Mouse (Mus musculus): ENCODE results near the gene Mmp2.
A peak's percentile ranks its signal among the peaks of the same experiment; 100 is the strongest.

The Mmp2 gene

DNA sequence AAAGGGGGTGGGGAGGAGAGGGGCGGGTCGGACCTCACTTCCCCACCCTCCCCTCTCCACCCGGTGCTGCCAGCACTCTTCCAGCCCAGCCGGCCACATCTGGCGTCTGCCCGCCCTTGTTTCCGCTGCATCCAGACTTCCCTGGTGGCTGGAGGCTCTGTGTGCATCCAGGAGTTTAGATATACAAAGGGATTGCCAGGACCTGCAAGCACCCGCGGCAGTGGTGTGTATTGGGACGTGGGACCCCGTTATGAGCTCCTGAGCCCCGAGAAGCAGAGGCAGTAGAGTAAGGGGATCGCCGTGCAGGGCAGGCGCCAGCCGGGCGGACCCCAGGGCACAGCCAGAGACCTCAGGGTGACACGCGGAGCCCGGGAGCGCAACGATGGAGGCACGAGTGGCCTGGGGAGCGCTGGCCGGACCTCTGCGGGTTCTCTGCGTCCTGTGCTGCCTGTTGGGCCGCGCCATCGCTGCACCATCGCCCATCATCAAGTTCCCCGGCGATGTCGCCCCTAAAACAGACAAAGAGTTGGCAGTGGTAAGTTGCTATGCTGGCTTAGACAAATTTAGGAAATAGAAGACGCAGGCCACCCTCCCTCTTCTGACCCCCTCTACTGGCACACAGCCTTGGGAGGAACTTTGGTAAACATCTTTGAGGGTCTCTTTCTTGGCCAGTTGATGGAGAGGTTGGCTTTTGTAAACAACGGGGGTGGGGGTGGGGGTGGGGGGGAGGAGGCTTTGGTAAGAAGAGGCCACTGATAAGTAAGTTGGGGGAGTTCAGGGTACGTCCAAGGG, at the start of gene Mmp2:
TSS of gene Mmp2 (plus strand) at position 49 of the 792 bp plus-strand sequence.
- no peak for DNase-seq

GRCm38 (mm10) chr8:92780976-92781375, 46.1 kb upstream of the Mmp2 start:
- no peak for DNase-seq

DNA sequence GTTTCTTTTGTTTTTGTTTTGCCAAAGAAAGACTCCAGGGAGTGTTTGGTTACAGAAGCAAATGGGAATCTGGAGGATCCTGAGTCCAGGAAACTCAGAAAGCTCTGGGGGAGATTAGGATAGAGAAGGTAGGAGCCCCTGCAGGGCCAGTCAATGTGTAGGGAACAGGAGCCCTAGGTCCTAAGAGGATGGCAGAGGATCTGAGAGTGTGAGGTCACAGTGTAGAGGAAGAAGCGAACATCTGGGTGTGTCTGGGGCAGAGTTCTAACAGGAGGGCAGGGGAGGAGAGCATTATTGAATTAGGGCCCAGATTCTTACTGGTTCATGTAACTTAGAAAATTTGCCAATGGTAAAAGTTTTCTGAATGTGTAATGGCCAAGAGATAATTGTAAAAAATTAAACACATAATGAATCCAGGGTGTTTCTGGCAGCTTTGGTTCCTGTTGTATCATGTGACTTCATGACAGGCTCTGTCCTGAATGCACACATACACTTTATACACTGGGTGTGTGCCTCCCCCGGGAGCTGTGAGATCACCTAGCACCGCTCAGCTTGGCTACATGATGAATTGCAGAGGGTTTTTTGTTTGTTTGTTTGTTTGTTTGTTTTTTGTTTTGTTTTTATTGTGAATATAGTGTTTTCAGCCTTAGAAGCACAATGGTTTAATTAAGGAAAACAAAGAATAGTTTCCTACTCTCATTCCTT, 43.0 kb upstream of the Mmp2 start:
- no peak for DNase-seq

DNA sequence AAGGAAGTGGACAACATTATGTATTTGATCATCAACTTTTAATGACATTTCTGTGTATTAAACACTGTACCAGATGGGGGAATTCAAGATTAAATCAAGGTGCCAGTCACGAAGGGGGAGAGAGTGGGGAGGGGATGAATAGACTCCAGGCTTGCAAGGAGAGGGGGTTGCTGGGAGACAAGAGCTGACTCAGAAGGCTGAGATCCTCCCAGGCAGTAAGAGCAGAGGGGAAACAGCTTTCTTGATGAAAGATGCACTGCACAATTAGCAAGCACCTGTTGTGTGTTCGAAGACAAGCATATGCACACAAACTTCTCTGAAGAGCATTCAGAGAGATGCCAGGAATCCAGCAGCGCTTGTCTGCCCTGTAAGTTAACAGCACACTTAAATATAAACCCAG, 36.3 kb upstream of the Mmp2 start:
- DNase-seq = no peak

- peak; percentile 3 for DNase-seq
These were observed 35.1 kb upstream of the Mmp2 start for GRCm38 (mm10) chr8:92791999-92792398.

DNA sequence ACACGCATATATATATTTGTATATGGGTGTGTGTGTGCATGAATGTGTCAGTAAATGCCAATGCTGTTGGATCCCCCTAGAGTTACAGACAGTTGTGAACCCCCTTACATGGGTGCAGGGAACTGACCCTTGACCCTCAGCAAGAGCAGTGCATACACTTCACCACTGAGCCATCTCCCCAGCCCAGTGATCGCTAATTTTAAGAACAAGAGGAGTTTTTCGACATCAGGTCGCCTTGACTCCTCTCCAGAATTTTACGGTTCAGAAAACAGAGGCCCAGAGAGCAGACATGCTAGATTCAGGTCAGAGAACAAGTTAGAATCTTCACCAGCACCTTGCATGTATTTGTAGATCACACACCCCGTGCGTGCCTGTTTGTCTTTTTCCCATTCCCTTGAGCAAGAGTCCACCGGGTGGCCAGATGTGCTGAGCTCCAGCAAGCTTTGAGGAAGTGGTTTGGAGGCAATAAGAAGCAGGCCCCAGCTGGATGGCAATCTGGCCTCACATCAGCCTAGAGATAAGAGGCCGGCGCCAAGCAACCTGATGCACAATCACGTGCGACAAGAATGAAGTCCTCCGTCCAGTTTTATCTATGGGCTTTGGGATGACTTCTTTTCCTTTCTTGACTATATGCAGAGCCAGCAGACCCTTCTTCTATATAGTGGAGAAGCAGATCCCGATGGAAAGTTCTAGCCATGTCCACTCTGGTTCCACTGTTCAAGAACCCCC, 33.1 kb upstream of the Mmp2 start:
- peak; percentile 3 for DNase-seq

- no peak for DNase-seq
These were observed 29.6 kb upstream of the Mmp2 start for GRCm38 (mm10) chr8:92797527-92797931.

DNA sequence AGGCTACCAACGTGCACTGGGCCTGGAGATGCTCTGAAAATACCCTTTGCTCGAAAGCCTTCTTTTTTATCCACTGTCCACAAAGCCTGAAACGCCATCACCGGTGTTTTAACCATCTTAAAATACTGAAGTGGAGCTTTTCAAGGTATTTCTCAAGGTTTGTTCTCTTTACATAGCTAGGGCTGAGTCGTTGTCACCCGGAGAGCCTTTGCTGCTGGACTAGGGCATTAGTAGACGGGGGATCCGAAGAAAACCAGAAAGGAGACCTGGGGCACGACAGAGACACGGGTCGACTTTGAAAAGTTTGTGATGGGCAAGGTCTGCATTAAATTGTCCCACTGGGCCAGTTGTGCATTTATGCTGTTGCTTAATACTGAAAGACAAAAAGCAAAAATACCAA, 27.7 kb upstream of the Mmp2 start:
- no peak for DNase-seq

DNA sequence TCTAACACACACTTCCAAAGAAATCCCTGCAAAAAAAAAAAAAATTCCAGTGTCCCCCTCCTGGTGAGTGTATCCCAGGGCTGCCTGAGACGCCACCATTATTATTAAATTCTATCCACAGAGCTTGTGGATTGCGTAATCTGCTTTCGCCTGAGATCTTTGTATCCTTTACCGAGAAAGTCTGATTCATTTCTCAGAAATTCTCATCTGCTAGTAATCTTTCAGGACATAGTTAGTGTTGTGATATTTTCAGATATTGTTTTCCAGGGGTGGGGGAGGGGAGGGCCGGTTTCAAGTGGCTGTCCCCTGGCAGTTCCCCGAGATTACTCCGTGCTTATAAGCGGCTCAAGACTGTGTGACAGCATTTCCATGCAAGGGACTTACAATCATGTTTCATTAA, 25.9 kb upstream of the Mmp2 start:
- no peak for DNase-seq

DNA sequence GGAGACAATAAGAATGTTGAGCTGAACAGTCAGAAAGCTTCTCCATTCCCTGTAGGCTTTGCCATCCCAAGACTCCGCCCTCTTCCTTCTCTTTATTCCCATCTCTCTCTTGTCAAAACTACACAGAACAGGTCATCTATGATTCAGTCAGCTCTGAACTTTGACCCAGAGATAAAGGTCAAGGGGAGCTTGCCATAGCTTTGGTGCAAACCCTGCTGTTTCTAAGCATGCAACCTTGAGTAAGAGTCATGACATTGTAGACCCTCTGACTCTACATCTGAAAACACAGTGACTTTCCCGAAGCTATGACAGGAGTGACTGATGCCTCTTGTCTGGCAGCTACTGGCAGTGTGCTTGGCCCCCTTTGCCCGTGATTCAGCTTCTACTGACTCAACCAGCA, 24.5 kb upstream of the Mmp2 start:
- no peak for DNase-seq

GRCm38 (mm10) chr8:92812773-92813172, 14.3 kb upstream of the Mmp2 start:
- DNase-seq = no peak

DNA sequence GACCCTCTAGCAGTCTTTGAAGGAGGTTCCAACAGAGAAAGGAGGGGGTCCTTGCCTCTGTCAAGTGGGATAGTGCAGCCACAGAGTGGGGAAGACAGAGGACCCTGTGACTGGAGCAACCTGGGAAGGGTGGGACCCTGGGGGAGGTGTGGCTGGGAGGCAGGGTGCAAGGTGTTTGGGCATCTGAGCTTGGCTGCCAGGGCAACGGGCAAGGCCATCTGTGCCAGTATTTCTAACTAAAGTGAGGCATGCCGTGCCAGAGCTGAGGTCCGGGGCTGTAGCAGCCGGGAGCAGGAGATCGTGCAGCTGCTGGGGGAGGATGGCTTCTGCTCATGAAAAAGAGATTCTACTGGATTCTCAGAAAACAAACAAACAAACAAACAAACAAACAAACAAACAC, 11.4 kb upstream of the Mmp2 start:
- DNase-seq = no peak

DNA sequence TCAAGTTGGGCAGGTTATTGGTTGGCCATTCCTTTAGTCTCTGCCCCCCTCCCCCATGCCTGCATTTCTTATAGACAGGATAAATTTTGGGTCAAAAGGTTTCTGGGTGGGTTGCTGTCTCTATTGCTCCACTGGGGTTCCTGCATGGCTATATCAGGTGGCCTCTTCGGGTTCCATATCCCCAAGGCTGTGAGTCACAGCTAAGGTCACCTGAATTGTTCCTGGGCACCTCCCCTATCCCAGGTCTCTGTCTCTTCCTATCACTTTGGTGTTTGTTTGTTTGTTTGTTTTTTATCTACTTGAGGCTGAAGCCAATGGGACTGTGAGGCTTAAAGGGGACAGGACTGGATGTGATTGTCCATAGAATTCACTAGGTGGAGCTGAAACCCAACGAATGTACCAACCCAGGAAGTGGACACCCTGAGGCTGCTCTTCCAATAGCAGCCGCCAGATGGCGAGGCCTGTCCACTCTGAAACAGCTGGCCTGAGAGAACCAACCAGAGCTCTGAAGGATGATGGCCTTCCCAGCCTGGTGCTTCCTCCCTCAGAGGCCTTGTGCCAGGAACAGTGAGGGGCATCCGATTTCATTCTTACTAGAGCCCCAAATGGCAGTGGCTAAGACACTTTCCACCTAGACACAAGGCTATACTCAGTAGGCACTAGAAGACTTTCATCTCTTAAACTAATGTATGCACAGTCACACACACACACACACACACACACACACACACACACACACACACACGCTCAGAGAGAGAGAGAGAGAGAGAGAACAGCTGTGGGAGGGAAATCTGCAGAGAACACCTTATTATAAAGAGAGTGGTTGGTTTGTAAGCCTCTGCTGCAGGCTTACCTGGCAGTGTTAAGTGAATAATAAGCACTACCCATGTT, 8.9 kb upstream of the Mmp2 start:
- peak; percentile 86 for DNase-seq

DNA sequence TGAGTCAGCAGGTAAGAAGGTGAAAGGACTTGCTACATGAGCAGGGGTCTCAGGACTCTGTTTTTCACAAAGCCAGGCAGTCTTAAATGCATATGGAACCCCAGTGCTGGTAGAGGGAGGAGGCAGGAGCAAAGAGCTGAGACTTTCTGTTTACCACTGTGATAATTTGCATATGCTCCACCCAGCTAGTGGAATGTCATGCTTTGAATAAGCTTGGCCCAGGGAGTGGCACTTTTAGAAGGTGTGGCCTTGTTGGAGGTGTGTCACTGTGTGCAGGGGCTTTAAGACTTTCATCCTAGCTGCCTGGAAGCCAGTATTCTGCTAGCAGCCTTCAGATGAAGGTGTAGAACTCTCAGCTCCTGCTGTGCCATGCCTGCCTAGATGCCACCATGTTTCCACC, 5.9 kb upstream of the Mmp2 start:
- DNase-seq = no peak

- no peak for DNase-seq
These were observed 4.7 kb upstream of the Mmp2 start for GRCm38 (mm10) chr8:92822386-92822785.

- no peak for DNase-seq
These were observed 1.1 kb upstream of the Mmp2 start for GRCm38 (mm10) chr8:92825991-92826390.

DNA sequence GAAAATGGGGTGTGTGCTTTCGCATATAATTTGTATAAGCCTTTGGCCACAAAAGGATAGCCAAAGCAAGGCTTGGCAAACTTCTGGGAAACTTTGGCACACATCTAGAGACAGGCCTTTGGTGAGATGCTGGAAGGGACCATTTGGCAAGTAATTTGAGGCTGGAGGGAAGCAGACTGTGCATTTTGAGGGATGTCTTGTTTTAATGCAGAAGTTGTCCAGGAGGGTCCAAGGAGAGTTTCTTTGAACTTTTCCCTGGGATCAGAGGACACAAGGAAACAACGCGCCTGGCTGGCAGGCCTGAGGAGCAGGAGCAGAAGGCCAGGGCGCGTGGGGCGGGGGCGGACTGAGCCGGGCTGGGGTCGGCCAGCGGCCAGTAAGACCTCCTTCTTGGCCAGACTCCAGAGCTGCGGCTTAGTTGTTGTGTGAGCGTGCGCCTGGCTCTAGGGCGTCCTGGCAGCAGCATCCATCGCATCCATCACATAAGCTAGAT, 1.2 kb downstream of the Mmp2 start:
- DNase-seq = no peak

DNA sequence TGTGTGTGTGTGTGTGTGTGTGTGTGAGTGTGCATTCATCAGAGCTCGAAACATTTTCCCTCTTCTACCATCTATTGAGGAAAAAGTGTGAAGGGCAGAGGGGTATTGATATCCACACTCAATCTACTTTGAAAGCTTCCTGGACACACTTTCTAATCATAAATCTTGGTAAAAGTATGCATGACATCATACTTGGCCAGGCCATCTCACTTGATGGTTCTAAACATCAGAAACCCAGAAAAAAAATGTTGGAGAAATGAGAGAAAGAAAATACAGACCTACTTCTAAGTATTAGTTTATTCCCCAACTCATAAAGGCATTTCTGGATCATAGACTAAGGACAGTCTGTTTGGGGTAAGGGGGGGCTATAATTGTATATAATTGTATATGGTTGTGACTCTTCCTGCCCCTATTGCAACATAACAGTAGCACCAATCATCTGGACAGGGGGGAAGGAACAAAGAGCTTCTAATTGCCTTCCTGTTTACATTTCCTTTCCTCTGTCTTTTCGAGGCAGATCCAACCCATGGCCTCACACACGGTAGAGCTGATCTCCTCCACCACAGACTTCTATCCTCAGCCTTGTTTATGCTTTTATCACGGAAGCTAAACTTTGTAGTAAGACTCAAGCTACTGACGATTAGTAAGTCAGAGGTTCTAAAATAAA, 7.1 kb downstream of the Mmp2 start:
- no peak for DNase-seq

GRCm38 (mm10) chr8:92834786-92835500, 7.9 kb downstream of the Mmp2 start:
- no peak for DNase-seq

- DNase-seq = no peak
These were observed 8.8 kb downstream of the Mmp2 start for GRCm38 (mm10) chr8:92835901-92836300.

DNA sequence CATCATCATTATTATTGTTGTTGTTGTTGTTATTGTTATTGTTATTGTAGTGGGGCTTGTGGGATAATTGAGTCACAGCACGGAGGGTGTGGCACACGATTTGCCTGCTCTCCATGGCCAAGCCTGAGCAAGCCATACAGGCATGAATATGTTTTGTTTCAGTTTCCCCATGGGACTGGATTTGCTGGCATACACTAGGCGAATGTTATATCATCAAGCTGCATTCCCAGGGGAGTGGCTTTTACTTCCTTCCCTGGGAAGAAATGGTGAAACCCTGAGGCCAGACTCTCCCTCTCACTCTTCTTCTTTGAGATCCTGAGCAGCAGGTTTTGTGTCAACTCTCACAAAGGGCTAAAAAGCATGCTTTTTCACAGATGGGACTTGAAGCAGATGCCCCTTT, 11.5 kb downstream of the Mmp2 start:
- no peak for DNase-seq

Data from kidney, adult 9 months (tissue).